In genomic region chr9:31209502-31209901, GRCm38 (mm10) we compare ENCODE assay signal across 11 mouse cellular contexts. TPM values are rescaled to one million over a fixed set of nuclear protein-coding genes. Genes with fewer than 3 reads are reported as not detected.
DNase-seq lines count a peak whose midpoint lies in the region; ATAC-seq and TF ChIP-seq lines count a peak whose summit lies in the region.
"Had no signal": no experiment of that assay in that cellular context is flagged by ENCODE, and none has a peak within 500 bp of the region (broad histone marks: within the 10 kb centered on the region; RNA-seq: fewer than 3 reads in every experiment).

No protein-coding gene starts in this region.

- H3K4me2 ChIP-seq in heart, embryonic 16.5 days (ENCODE audit: low read depth, low read length) = peak overlapping the region; percentile 31; the same call in 1 of the 2 replicates
- peak overlapping the region; percentile 90 for H3K4me2 ChIP-seq in liver, embryonic 14.5 days (ENCODE audit: low read depth)

- peaks cover 33% of the 10 kb centered on the region for H3K4me1 ChIP-seq in heart, embryonic 16.5 days (ENCODE audit: control insufficient read depth, insufficient read depth, low read length)
- H3K4me1 ChIP-seq in liver, embryonic 14.5 days (replicated peaks; ENCODE audit: control insufficient read depth in 2 of 2, insufficient read depth in 2 of 2, low read length in 1 of 2) = peaks cover 31 to 33% of the 10 kb centered on the region in 2 experiments

- WGBS in heart, embryonic 16.5 days = 93% methylated on average over 1 of the region's 1 CpGs
- 75% methylated on average over 1 of the region's 1 CpGs for WGBS in liver, embryonic 14.5 days (ENCODE audit: insufficient replicate concordance)

- no peak overlapping the region for H3K27ac ChIP-seq in heart, embryonic 16.5 days (ENCODE audit: low read length)
- no peak overlapping the region for H3K27ac ChIP-seq in liver, embryonic 14.5 days

- H3K9me3 ChIP-seq in heart, embryonic 16.5 days (replicated peaks; ENCODE audit: control insufficient read depth, low read length) = no peaks in the 10 kb centered on the region
- H3K9me3 ChIP-seq in liver, embryonic 14.5 days (ENCODE audit: control insufficient read depth, low read length) = no peaks in the 10 kb centered on the region

- H3K27me3 ChIP-seq in heart, embryonic 16.5 days (ENCODE audit: control insufficient read depth, insufficient read depth, low read length) = no peaks in the 10 kb centered on the region
- H3K27me3 ChIP-seq in liver, embryonic 14.5 days (ENCODE audit: control insufficient read depth, insufficient read depth, low read length) = no peaks in the 10 kb centered on the region

- no peak for TF ChIP-seq EP300 in liver, embryonic 14.5 days (IDR thresholded peaks at IDR 0.05; ENCODE audit: low read depth)

- intact Hi-C loops in left cerebral cortex, postnatal 36 days (cut with DNase I) = no loop called here

- H3K36me3 ChIP-seq in heart, embryonic 16.5 days (ENCODE audit: control insufficient read depth, insufficient read depth) = no peaks in the 10 kb centered on the region
- no peaks in the 10 kb centered on the region for H3K36me3 ChIP-seq in liver, embryonic 14.5 days (replicated peaks; ENCODE audit: control insufficient read depth, insufficient read depth, low read depth)

- no peak for DNase-seq in heart, adult 9 months (ENCODE audit: low spot score in 2 of 2)
- DNase-seq in retina, embryonic 14.5 days (ENCODE audit: low spot score) = peak; percentile 24
- no peak for DNase-seq in retina, postnatal 1 day
- no peak for DNase-seq in liver, embryonic 14.5 days (ENCODE audit: low read depth in 3 of 3, low spot score in 3 of 3)
- no peak for DNase-seq in ovary, postnatal 36 days (ENCODE audit: low spot score)
- DNase-seq in urinary bladder, adult 2 months (ENCODE audit: low spot score) = no peak
- DNase-seq in left cerebral cortex, postnatal 36 days (ENCODE audit: low spot score in 2 of 2) = no peak
- DNase-seq: adrenal gland, adult 8-10 months; cerebellum, adult 9-11 months; kidney, adult 2 months had no signal

- TF ChIP-seq CTCF in liver, embryonic 14.5 days (IDR thresholded peaks at IDR 0.05; ENCODE audit: low read depth) = no peak

- H3K4me3 ChIP-seq in heart, embryonic 16.5 days (ENCODE audit: low read length) = no peak overlapping the region
- H3K4me3 ChIP-seq in liver, embryonic 14.5 days (ENCODE audit: insufficient read depth in 1 of 2, low read depth in 2 of 2, low read length in 2 of 2) = peak overlapping the region in 1 of 2 experiments; percentile 88; a peak in 2 of 4 replicates

- no peak for ATAC-seq in heart, embryonic 16.5 days (replicated peaks; ENCODE audit: extremely low read depth, insufficient read depth, low FRiP score)
- ATAC-seq in liver, embryonic 14.5 days (ENCODE audit: insufficient read depth) = no peak

- H3K9ac ChIP-seq in heart, embryonic 16.5 days (ENCODE audit: low read length) = no peak overlapping the region
- H3K9ac ChIP-seq in liver, embryonic 14.5 days (replicated peaks) = peak overlapping the region; percentile 82; the same call in 1 of the 2 replicates

RNA-seq across cellular contexts. Expression of gene Aplp2, which starts 2.1 kb away (rescaled TPM):
- 392 and 422 TPM in 2 replicates for polyA plus RNA-seq in heart, embryonic 16.5 days (2015; fragmentation: Nextera tagmentation; extraction: Ambion mirVana)
- 111 and 120 TPM in 2 replicates for polyA plus RNA-seq in liver, embryonic 14.5 days (2012; rRNA removed)
- 163 and 182 TPM in 2 replicates for polyA plus RNA-seq in liver, embryonic 14.5 days (2014; fragmentation: Nextera tagmentation; extraction: Ambion mirVana)
- polyA plus RNA-seq in urinary bladder, adult 2 months (2012; rRNA removed) = 943 and 1,034 TPM in 2 replicates
- 100 to 1,000 TPM; 563 to 569 TPM for total RNA-seq in left cerebral cortex, postnatal 36 days (2021)
